Mouse (Mus musculus): Measurements from ENCODE around the gene Gas6. TPM values are rescaled to one million over a fixed set of nuclear protein-coding genes. Genes with fewer than 3 reads are reported as not detected.

The Gas6 gene
- total and polyA plus RNA-seq, 2 experiments from 2014 or later: 63.0 to 91.0 TPM

DNA sequence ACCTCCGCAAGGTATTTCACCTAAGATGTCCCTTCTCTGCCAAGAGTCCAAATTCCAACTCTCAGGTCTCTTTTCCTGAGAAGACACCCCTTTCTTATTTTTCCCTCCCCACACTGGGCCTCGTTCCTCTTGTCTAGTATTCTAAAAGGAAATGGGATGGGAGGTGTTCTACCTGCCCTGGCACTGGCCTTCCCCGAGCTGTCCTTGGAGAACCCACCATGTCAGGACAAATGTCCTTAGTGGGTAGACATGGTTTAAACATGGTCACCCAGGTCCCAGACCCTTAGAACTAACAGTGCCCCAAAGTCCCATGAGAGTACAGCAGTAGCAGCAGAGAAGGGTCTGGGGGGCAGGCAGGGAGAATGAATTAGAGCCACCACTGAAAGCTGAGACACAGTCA lies 4.9 kb downstream of the Gas6 start:
- Histone ChIP-seq H3K4me1 (ENCODE audit: insufficient read depth, low read length) (peaks cover 10% of the 10 kb centered on the region), H3K4me3 (ENCODE audit: low read depth, low read length) (no peak overlapping the region), H3K9me3 (ENCODE audit: low read length) (no peaks in the 10 kb centered on the region), H3K27ac (ENCODE audit: low read depth, low read length) (no peak overlapping the region), H3K4me2 (ENCODE audit: low read depth, low read length, poor library complexity, severe bottlenecking) (no peak overlapping the region), H3K27me3 (ENCODE audit: insufficient read depth, low read length) (no peaks in the 10 kb centered on the region; the same call in 1 of the 2 replicates), H3K9ac (replicated peaks; ENCODE audit: low read length, poor library complexity, severe bottlenecking) (no peak overlapping the region), H3K36me3 (ENCODE audit: insufficient read depth, low read length) (peaks cover 14% of the 10 kb centered on the region; the same call in 1 of the 2 replicates)
- DNase-seq (ENCODE audit: low spot score): no peak
- TF ChIP-seq CTCF (IDR thresholded peaks at IDR 0.05): no peak
- WGBS: 86% methylated on average over 3 of the region's 3 CpGs
- no peak for ATAC-seq (ENCODE audit: low FRiP score)

DNA sequence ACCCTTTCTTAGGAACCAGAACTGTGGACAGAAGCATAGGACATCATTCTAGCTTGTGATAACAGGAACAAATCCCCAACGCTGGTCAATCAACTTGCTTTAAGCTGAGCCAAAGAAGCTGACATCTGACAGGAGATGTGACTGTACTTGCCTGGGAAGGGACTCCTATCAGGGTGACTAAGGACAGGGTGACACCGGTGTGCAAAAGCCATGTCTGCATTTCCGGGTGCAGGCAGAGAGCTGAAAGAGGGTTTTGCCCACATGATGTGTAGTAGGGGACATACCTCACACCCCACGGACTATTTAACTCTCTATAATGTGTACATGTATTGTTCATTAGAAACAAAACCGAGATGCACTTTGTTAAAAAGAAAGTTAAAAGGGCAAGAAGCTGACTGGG lies 11.1 kb downstream of the Gas6 start:
- WGBS: 87% methylated on average over 5 of the region's 5 CpGs
- Histone ChIP-seq H3K9ac (replicated peaks; ENCODE audit: low read length, poor library complexity, severe bottlenecking) (no peak overlapping the region), H3K27ac (ENCODE audit: low read depth, low read length) (no peak overlapping the region), H3K9me3 (ENCODE audit: low read length) (no peaks in the 10 kb centered on the region), H3K36me3 (ENCODE audit: insufficient read depth, low read length) (peaks cover 28% of the 10 kb centered on the region), H3K4me3 (ENCODE audit: low read depth, low read length) (no peak overlapping the region), H3K4me1 (ENCODE audit: insufficient read depth, low read length) (no peaks in the 10 kb centered on the region), H3K4me2 (ENCODE audit: low read depth, low read length, poor library complexity, severe bottlenecking) (no peak overlapping the region), H3K27me3 (ENCODE audit: insufficient read depth, low read length) (no peaks in the 10 kb centered on the region)
- TF ChIP-seq CTCF (IDR thresholded peaks at IDR 0.05): no peak
- DNase-seq (ENCODE audit: low spot score) (no peak), ATAC-seq (ENCODE audit: low FRiP score) (no peak)

DNA sequence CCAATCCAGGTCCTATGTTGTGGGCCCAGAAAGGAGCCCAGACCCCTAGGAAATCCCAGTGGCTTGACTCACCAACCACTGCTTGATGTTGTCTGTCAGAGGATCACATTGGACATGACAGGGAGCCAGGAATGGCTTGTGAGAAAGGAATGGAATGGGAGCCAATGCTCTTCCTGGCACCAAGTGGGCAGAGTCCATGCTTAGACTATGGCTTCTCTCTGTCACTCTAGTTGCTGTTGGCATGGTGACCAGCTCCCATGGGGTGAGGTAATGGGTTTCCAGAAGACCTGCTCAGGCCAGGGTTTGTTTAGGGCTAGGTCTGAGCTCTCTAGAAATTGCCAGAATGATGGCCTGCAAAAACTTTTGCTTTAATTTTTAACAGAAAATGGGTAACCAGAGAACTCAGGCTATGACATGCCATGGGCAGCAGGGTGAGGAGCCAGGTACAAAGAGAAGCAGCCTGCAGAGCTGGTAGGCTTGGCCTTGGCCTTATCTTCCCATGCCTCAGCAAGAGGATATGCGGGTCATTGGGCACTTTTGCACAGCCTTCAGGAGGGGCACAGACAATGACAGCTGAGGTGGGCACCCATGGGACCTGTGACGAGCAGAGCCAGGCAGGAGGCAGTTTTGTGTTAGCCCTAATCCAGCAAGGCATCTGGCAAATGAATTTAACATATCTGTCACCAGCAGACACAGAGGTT lies 12.0 kb downstream of the Gas6 start:
- DNase-seq (ENCODE audit: low spot score) (peak; percentile 50), ATAC-seq (ENCODE audit: low FRiP score) (no peak)
- no peak overlapping the region for H3K4me3 ChIP-seq (ENCODE audit: low read depth, low read length)
- no peaks in the 10 kb centered on the region for H3K27me3 ChIP-seq (ENCODE audit: insufficient read depth, low read length)
- no peak for TF ChIP-seq CTCF (IDR thresholded peaks at IDR 0.05)
- no peaks in the 10 kb centered on the region for H3K4me1 ChIP-seq (ENCODE audit: insufficient read depth, low read length)
- H3K9ac ChIP-seq (replicated peaks; ENCODE audit: low read length, poor library complexity, severe bottlenecking): no peak overlapping the region
- WGBS: 73% methylated on average over 2 of the region's 2 CpGs
- H3K4me2 ChIP-seq (ENCODE audit: low read depth, low read length, poor library complexity, severe bottlenecking): no peak overlapping the region
- H3K9me3 ChIP-seq (ENCODE audit: low read length): no peaks in the 10 kb centered on the region
- H3K36me3 ChIP-seq (ENCODE audit: insufficient read depth, low read length): peaks cover 34% of the 10 kb centered on the region
- H3K27ac ChIP-seq (ENCODE audit: low read depth, low read length): no peak overlapping the region

DNA sequence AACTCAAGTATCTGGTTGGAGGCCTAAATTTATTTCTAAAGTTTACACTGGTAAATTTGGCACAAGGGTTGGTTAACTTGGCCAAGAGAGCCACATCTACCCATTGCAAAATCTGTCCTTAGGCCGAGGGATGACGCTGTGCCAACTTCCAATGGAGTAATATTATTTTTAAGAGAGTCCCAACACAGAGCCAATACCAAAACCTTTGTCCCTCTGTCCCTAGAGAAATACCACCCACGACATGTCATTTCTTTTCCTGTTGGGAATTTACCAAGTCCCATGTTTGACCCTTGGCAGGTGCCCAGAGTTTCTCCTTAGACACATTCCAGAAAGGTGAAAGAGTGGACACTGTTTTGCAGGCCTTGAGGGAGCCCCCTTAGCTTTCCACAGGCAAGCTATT lies 12.7 kb downstream of the Gas6 start:
- Histone ChIP-seq H3K9me3 (ENCODE audit: low read length) (no peaks in the 10 kb centered on the region), H3K4me3 (ENCODE audit: low read depth, low read length) (no peak overlapping the region), H3K27ac (ENCODE audit: low read depth, low read length) (no peak overlapping the region), H3K27me3 (ENCODE audit: insufficient read depth, low read length) (no peaks in the 10 kb centered on the region), H3K4me1 (ENCODE audit: insufficient read depth, low read length) (no peaks in the 10 kb centered on the region), H3K9ac (replicated peaks; ENCODE audit: low read length, poor library complexity, severe bottlenecking) (no peak overlapping the region), H3K4me2 (ENCODE audit: low read depth, low read length, poor library complexity, severe bottlenecking) (no peak overlapping the region), H3K36me3 (ENCODE audit: insufficient read depth, low read length) (peaks cover 41% of the 10 kb centered on the region)
- no peak for DNase-seq (ENCODE audit: low spot score)
- no peak for TF ChIP-seq CTCF (IDR thresholded peaks at IDR 0.05)
- WGBS: 84% methylated on average over 3 of the region's 3 CpGs
- no peak for ATAC-seq (ENCODE audit: low FRiP score)

DNA sequence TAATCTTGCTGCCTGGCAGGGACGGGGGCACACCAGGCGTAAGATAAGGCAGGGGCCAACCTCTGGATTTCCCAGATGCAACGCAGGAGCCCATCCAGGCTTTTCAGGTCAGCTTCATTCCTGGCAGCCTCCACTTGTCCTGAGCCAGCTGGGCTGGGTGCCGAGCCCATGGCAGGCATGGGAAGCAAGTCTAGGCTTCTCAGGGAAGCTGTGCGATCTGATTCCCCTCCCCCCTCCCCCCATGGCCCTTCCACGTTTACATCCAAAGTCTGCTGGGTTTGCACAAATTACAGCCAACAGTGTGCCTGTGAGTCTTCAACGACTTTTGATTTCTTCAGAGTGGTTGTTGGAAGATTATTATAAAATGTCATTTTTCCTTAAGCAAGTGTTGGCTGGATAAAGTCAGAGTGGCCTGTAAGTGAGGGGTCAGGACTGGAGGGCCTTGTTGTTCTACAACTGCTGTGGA lies 13.2 kb downstream of the Gas6 start:
- no peaks in the 10 kb centered on the region for H3K27me3 ChIP-seq (ENCODE audit: insufficient read depth, low read length)
- 84% methylated on average over 7 of the region's 7 CpGs for WGBS
- ATAC-seq (ENCODE audit: low FRiP score) (no peak), DNase-seq (ENCODE audit: low spot score) (no peak)
- H3K4me1 ChIP-seq (ENCODE audit: insufficient read depth, low read length): no peaks in the 10 kb centered on the region
- no peak overlapping the region for H3K27ac ChIP-seq (ENCODE audit: low read depth, low read length)
- no peak overlapping the region for H3K4me2 ChIP-seq (ENCODE audit: low read depth, low read length, poor library complexity, severe bottlenecking)
- H3K36me3 ChIP-seq (ENCODE audit: insufficient read depth, low read length): peaks cover 45% of the 10 kb centered on the region
- H3K4me3 ChIP-seq (ENCODE audit: low read depth, low read length): no peak overlapping the region
- H3K9me3 ChIP-seq (ENCODE audit: low read length): no peaks in the 10 kb centered on the region
- no peak for TF ChIP-seq CTCF (IDR thresholded peaks at IDR 0.05)
- no peak overlapping the region for H3K9ac ChIP-seq (replicated peaks; ENCODE audit: low read length, poor library complexity, severe bottlenecking)

DNA sequence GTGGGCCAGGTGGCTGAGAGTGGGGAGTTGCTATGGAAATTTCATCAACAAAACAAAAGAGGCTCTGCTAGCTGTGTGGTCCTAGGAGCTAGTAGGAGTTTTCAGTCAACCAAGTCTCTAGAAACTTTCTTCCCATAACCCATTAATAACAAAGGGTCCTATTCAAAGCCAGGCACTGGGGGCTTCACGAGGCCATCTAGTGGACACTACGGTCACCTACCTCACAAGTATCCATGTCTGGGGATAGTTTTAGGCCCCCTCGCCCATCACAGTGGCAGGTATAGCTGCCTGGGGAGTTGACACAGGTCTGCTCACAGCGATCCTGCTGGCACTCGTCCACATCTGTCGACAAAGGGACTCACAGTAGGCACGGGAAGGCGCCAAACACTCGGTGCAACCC lies 18.4 kb downstream of the Gas6 start:
- TF ChIP-seq CTCF (IDR thresholded peaks at IDR 0.05): peak; percentile 33; the same call in 1 of the 2 replicates
- Histone ChIP-seq H3K4me2 (ENCODE audit: low read depth, low read length, poor library complexity, severe bottlenecking) (no peak overlapping the region), H3K27ac (ENCODE audit: low read depth, low read length) (no peak overlapping the region), H3K4me3 (ENCODE audit: low read depth, low read length) (no peak overlapping the region), H3K4me1 (ENCODE audit: insufficient read depth, low read length) (no peaks in the 10 kb centered on the region), H3K9ac (replicated peaks; ENCODE audit: low read length, poor library complexity, severe bottlenecking) (no peak overlapping the region), H3K36me3 (ENCODE audit: insufficient read depth, low read length) (peaks cover 64% of the 10 kb centered on the region), H3K9me3 (ENCODE audit: low read length) (no peaks in the 10 kb centered on the region), H3K27me3 (ENCODE audit: insufficient read depth, low read length) (no peaks in the 10 kb centered on the region)
- ATAC-seq (ENCODE audit: low FRiP score) (no peak), DNase-seq (ENCODE audit: low spot score) (no peak)
- 69% methylated on average over 9 of the region's 9 CpGs for WGBS
